Mouse (Mus musculus) G1E (cell line): ENCODE results near the gene Gm11639.

Experiments used
- CTCF ChIP-seq: IDR thresholded peaks from 2 replicates; pipeline ENCODE4 v1.5.1; 2012; ENCODE audit warnings: low read depth, low read length, inconsistent platforms, mixed read lengths
- GATA1 ChIP-seq: IDR thresholded peaks from 2 replicates; pipeline ENCODE4 v1.6.1; 2012; ENCODE audit warnings: borderline replicate concordance, low read length, inconsistent platforms, mixed read lengths

DNA sequence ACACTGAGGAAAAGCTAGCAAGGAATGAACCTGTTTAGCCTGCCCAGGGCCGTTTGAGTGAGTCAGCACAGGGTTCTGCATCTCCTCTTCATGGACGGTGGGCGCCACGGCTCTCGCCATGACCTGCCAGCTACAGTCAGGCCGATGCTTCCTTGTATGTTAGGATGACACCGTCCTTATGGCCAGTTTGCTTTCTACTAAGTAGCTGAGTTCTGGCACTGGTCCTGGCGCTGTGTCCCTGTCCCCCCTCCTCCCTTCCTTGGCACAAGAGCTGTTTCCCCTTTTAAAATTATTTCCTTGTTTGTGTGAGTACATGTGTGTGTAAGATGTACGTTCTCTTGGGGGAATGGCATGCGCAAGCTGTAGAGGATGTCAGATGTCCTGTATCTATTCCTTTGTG is 459.7 kb downstream of the Gm11639 start:
- TF ChIP-seq CTCF, result no peak
- no peak for TF ChIP-seq GATA1
